9 mouse cellular contexts compared by ENCODE assay signal in the genomic region with DNA sequence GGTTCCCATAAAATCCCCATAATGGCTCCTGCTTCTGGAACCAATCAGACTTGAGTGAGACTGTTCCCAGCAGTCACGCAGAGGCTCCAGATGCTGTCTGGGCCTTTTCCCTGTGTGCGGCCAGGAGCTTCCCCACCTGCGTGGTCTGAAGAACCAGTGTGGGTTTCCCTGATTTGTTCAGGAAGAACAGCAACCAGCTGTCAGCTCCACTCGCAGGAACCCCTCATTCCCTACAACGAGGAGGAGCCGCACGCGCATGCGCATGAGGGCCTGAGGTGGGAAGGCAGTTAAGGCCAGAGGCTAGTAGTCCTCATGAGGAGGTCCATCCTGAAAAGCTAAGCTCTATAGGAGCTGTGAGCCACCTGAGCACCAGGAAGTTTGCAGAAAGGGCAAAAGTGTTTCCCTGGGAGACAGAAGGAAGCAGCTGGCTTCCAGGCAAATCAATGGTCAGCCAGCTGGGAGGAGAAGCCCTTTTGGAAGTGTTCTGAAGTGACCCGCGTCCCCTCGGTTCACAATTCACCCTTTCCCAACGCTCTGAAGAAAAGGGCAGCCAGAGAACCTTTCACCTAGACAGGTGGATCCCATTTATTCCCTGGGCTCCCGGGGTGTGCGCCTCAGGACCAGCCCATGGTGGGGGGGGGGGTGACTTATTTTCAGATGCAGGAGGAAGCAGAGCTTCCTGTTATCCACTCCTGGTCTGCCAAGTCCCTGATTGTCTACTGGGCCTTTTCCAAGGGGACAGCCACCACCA. TPM values are rescaled to one million over a fixed set of nuclear protein-coding genes. Genes with fewer than 3 reads are reported as not detected.
DNase-seq lines count a peak whose midpoint lies in the region; ATAC-seq and TF ChIP-seq lines count a peak whose summit lies in the region.
"Had no signal": no experiment of that assay in that cellular context is flagged by ENCODE, and none has a peak within 500 bp of the region (broad histone marks: within the 10 kb centered on the region; RNA-seq: fewer than 3 reads in every experiment).

No protein-coding gene starts in this region.

- H3K27ac ChIP-seq in embryonic facial prominence, embryonic 13.5 days = peak overlapping the region; percentile 55
- H3K27ac ChIP-seq in heart, postnatal 0 days (ENCODE audit: low read depth) = peak overlapping the region; percentile 25; the same call in 1 of the 2 replicates
- H3K27ac ChIP-seq: neural tube, embryonic 13.5 days had no signal

- intact Hi-C loops in left cerebral cortex, postnatal 4 days (cut with DNase I) = no loop called here
- intact Hi-C loops in left cerebral cortex, postnatal 36 days (cut with DNase I) = no loop called here
- intact Hi-C loops in left cerebral cortex, postnatal 25 days (cut with DNase I) = no loop called here

- no peaks in the 10 kb centered on the region for H3K36me3 ChIP-seq in embryonic facial prominence, embryonic 13.5 days
- no peaks in the 10 kb centered on the region for H3K36me3 ChIP-seq in heart, postnatal 0 days (replicated peaks; ENCODE audit: control insufficient read depth, insufficient read depth, low read length)
- H3K36me3 ChIP-seq: neural tube, embryonic 13.5 days had no signal

- DNase-seq in left cerebral cortex, postnatal 4 days = peak; percentile 12
- no peak for DNase-seq in left cerebral cortex, postnatal 36 days (ENCODE audit: low spot score in 2 of 2)
- DNase-seq in heart, postnatal 0 days (ENCODE audit: low spot score) = no peak
- DNase-seq in skeletal muscle tissue, adult 2 months (ENCODE audit: low read depth, low spot score) = peak; percentile 39
- DNase-seq in thymus, postnatal 14 days = no peak
- DNase-seq in left cerebral cortex, postnatal 25 days (ENCODE audit: low spot score in 2 of 2) = no peak
- DNase-seq: liver had no signal

- no peak for TF ChIP-seq CTCF in heart, postnatal 0 days (IDR thresholded peaks at IDR 0.05; ENCODE audit: low read depth)

- WGBS in embryonic facial prominence, embryonic 13.5 days = 37% methylated on average over 15 of the region's 15 CpGs
- 68% methylated on average over 15 of the region's 15 CpGs for WGBS in heart, postnatal 0 days

- no peak overlapping the region for H3K4me3 ChIP-seq in embryonic facial prominence, embryonic 13.5 days
- H3K4me3 ChIP-seq in heart, postnatal 0 days (ENCODE audit: low read depth, low read length) = no peak overlapping the region
- H3K4me3 ChIP-seq: neural tube, embryonic 13.5 days had no signal

- no peaks in the 10 kb centered on the region for H3K9me3 ChIP-seq in embryonic facial prominence, embryonic 13.5 days
- H3K9me3 ChIP-seq in heart, postnatal 0 days (replicated peaks; ENCODE audit: control insufficient read depth, low read length) = no peaks in the 10 kb centered on the region
- H3K9me3 ChIP-seq: neural tube, embryonic 13.5 days had no signal

- H3K9ac ChIP-seq in embryonic facial prominence, embryonic 13.5 days = no peak overlapping the region
- no peak overlapping the region for H3K9ac ChIP-seq in heart, postnatal 0 days (replicated peaks; ENCODE audit: low read depth, low read length)
- H3K9ac ChIP-seq: neural tube, embryonic 13.5 days had no signal

- H3K4me2 ChIP-seq in embryonic facial prominence, embryonic 13.5 days = peak overlapping the region; percentile 20; the same call in 1 of the 2 replicates
- H3K4me2 ChIP-seq in heart, postnatal 0 days (ENCODE audit: low read depth, low read length) = no peak overlapping the region
- H3K4me2 ChIP-seq: neural tube, embryonic 13.5 days had no signal

- peaks cover 48% of the 10 kb centered on the region for H3K4me1 ChIP-seq in embryonic facial prominence, embryonic 13.5 days
- peaks cover 14% of the 10 kb centered on the region; the same call in 1 of the 2 replicates for H3K4me1 ChIP-seq in heart, postnatal 0 days (ENCODE audit: control insufficient read depth, insufficient read depth)

- peak; percentile 84 for TF ChIP-seq EP300 in heart, postnatal 0 days (IDR thresholded peaks at IDR 0.05; ENCODE audit: low read depth)

- H3K27me3 ChIP-seq in embryonic facial prominence, embryonic 13.5 days = no peaks in the 10 kb centered on the region
- no peaks in the 10 kb centered on the region for H3K27me3 ChIP-seq in heart, postnatal 0 days (ENCODE audit: control insufficient read depth, insufficient read depth, low read length)
- H3K27me3 ChIP-seq: neural tube, embryonic 13.5 days had no signal

- ATAC-seq in embryonic facial prominence, embryonic 13.5 days (ENCODE audit: insufficient number of reproducible peaks, insufficient read depth, low FRiP score, low TSS enrichment, low read depth) = no peak
- ATAC-seq in heart, postnatal 0 days (ENCODE audit: insufficient read depth, low read depth) = peak; percentile 25; the same call in 1 of the 2 replicates

RNA-seq across cellular contexts. Expression of a gene that starts 23.0 kb away (rescaled TPM):
- 10 to 100 TPM; 17.4 to 21.1 TPM for total RNA-seq in left cerebral cortex, postnatal 4 days (2021)
- total RNA-seq in left cerebral cortex, postnatal 36 days (2021) = 10 to 100 TPM; 19.3 to 20.0 TPM
- 9.4 and 11.3 TPM in 2 replicates for polyA plus RNA-seq in embryonic facial prominence, embryonic 13.5 days (2015; fragmentation: Nextera tagmentation; extraction: Ambion mirVana)
- total RNA-seq in heart, postnatal 0 days (2014; rRNA removed; ENCODE audit: low replicate concordance) = 30.8 and 33.3 TPM in 2 replicates
- 15.2 and 16.4 TPM in 2 replicates for polyA plus RNA-seq in heart, postnatal 0 days (2015; fragmentation: Nextera tagmentation; extraction: Ambion mirVana)
- 10 to 100 TPM; 18.1 to 21.6 TPM for total RNA-seq in left cerebral cortex, postnatal 25 days (2021)

RNA-seq across cellular contexts. Expression of a gene that starts 44.0 kb away (rescaled TPM):
- 10 to 100 TPM; 12.1 to 12.3 TPM for total RNA-seq in left cerebral cortex, postnatal 4 days (2021)
- total RNA-seq in left cerebral cortex, postnatal 36 days (2021) = 10 to 100 TPM; 13.4 to 19.0 TPM
- polyA plus RNA-seq in embryonic facial prominence, embryonic 13.5 days (2015; fragmentation: Nextera tagmentation; extraction: Ambion mirVana) = 11.2 and 12.2 TPM in 2 replicates
- total RNA-seq in heart, postnatal 0 days (2014; rRNA removed; ENCODE audit: low replicate concordance) = 21.7 and 24.9 TPM in 2 replicates
- polyA plus RNA-seq in heart, postnatal 0 days (2015; fragmentation: Nextera tagmentation; extraction: Ambion mirVana) = 5.1 and 5.4 TPM in 2 replicates
- 10 to 100 TPM; 15.4 to 16.5 TPM for total RNA-seq in left cerebral cortex, postnatal 25 days (2021)

Comparison
In these comparisons a context has a peak if more than half of its experiments do, and no peak if none do; other contexts are left out.
1. DNase-seq: peak in left cerebral cortex, postnatal 4 days (single experiment) and skeletal muscle tissue, adult 2 months (single experiment); none in left cerebral cortex, postnatal 36 days (0 of 2), heart, postnatal 0 days (single experiment), thymus, postnatal 14 days (single experiment) and left cerebral cortex, postnatal 25 days (0 of 2).